Mouse (Mus musculus): ENCODE data around the gene Npcd. TPM values are rescaled to one million over a fixed set of nuclear protein-coding genes. Genes with fewer than 3 reads are reported as not detected.

Gene Npcd
- polyA plus RNA-seq, 1 experiment from 2014 or later: 0.56 TPM

- H3K4me1 ChIP-seq (ENCODE audit: control insufficient read depth, insufficient read depth, low read length): no peaks in the 10 kb centered on the region
- no peaks in the 10 kb centered on the region for H3K9me3 ChIP-seq (replicated peaks; ENCODE audit: control insufficient read depth, low read length)
- ATAC-seq (replicated peaks; ENCODE audit: insufficient number of reproducible peaks, low FRiP score, low TSS enrichment, low read depth) (no peak), DNase-seq (ENCODE audit: low spot score) (peak; percentile 58)
- H3K36me3 ChIP-seq (replicated peaks; ENCODE audit: control insufficient read depth, insufficient read depth, low read depth, low read length): no peaks in the 10 kb centered on the region
- no peak overlapping the region for H3K4me2 ChIP-seq (ENCODE audit: low read depth, low read length)
- no peak overlapping the region for H3K4me3 ChIP-seq (ENCODE audit: low read depth, low read length)
- no peak overlapping the region for H3K27ac ChIP-seq (replicated peaks; ENCODE audit: low read depth, low read length)
- 50% methylated on average over 11 of the region's 11 CpGs for WGBS
- no peaks in the 10 kb centered on the region for H3K27me3 ChIP-seq (ENCODE audit: control insufficient read depth, insufficient read depth, low read length)
- H3K9ac ChIP-seq (replicated peaks; ENCODE audit: low read length): no peak overlapping the region
Observed at GRCm38 (mm10) chr15:79747998-79748397, 86.0 kb downstream of the Npcd start.

- no peaks in the 10 kb centered on the region for H3K4me1 ChIP-seq (ENCODE audit: control insufficient read depth, insufficient read depth, low read length)
- no peak overlapping the region for H3K4me2 ChIP-seq (ENCODE audit: low read depth, low read length)
- H3K36me3 ChIP-seq (replicated peaks; ENCODE audit: control insufficient read depth, insufficient read depth, low read depth, low read length): no peaks in the 10 kb centered on the region
- WGBS: 84% methylated on average over 5 of the region's 5 CpGs
- ATAC-seq (replicated peaks; ENCODE audit: insufficient number of reproducible peaks, low FRiP score, low TSS enrichment, low read depth) (no peak), DNase-seq (ENCODE audit: low spot score) (no peak)
- no peak overlapping the region for H3K4me3 ChIP-seq (ENCODE audit: low read depth, low read length)
- H3K9ac ChIP-seq (replicated peaks; ENCODE audit: low read length): no peak overlapping the region
- no peaks in the 10 kb centered on the region for H3K9me3 ChIP-seq (replicated peaks; ENCODE audit: control insufficient read depth, low read length)
- H3K27ac ChIP-seq (replicated peaks; ENCODE audit: low read depth, low read length): no peak overlapping the region
- H3K27me3 ChIP-seq (ENCODE audit: control insufficient read depth, insufficient read depth, low read length): no peaks in the 10 kb centered on the region
Observed at GRCm38 (mm10) chr15:79745883-79746282, 88.2 kb downstream of the Npcd start.

GRCm38 (mm10) chr15:79745312-79745711 is 88.7 kb downstream of the Npcd start:
- Histone ChIP-seq H3K4me2 (ENCODE audit: low read depth, low read length) (no peak overlapping the region), H3K27me3 (ENCODE audit: control insufficient read depth, insufficient read depth, low read length) (no peaks in the 10 kb centered on the region), H3K4me3 (ENCODE audit: low read depth, low read length) (no peak overlapping the region), H3K36me3 (replicated peaks; ENCODE audit: control insufficient read depth, insufficient read depth, low read depth, low read length) (no peaks in the 10 kb centered on the region), H3K9ac (replicated peaks; ENCODE audit: low read length) (no peak overlapping the region), H3K9me3 (replicated peaks; ENCODE audit: control insufficient read depth, low read length) (no peaks in the 10 kb centered on the region), H3K27ac (replicated peaks; ENCODE audit: low read depth, low read length) (no peak overlapping the region), H3K4me1 (ENCODE audit: control insufficient read depth, insufficient read depth, low read length) (no peaks in the 10 kb centered on the region)
- no peak for ATAC-seq (replicated peaks; ENCODE audit: insufficient number of reproducible peaks, low FRiP score, low TSS enrichment, low read depth)
- 86% methylated on average over 10 of the region's 10 CpGs for WGBS
- no peak for DNase-seq (ENCODE audit: low spot score)

GRCm38 (mm10) chr15:79744742-79745141 is 89.3 kb downstream of the Npcd start:
- no peak for DNase-seq (ENCODE audit: low spot score)

GRCm38 (mm10) chr15:79744001-79744400 is 90.0 kb downstream of the Npcd start:
- Histone ChIP-seq H3K9me3 (replicated peaks; ENCODE audit: control insufficient read depth, low read length) (no peaks in the 10 kb centered on the region), H3K9ac (replicated peaks; ENCODE audit: low read length) (no peak overlapping the region), H3K27ac (replicated peaks; ENCODE audit: low read depth, low read length) (no peak overlapping the region), H3K36me3 (replicated peaks; ENCODE audit: control insufficient read depth, insufficient read depth, low read depth, low read length) (no peaks in the 10 kb centered on the region), H3K4me2 (ENCODE audit: low read depth, low read length) (no peak overlapping the region), H3K4me3 (ENCODE audit: low read depth, low read length) (no peak overlapping the region), H3K27me3 (ENCODE audit: control insufficient read depth, insufficient read depth, low read length) (no peaks in the 10 kb centered on the region), H3K4me1 (ENCODE audit: control insufficient read depth, insufficient read depth, low read length) (no peaks in the 10 kb centered on the region)
- 90% methylated on average over 11 of the region's 11 CpGs for WGBS
- DNase-seq (ENCODE audit: low spot score) (no peak), ATAC-seq (replicated peaks; ENCODE audit: insufficient number of reproducible peaks, low FRiP score, low TSS enrichment, low read depth) (no peak)

More at GRCm38 (mm10) chr15:79744742-79745141, 89.3 kb downstream of the Npcd start:
- no peak overlapping the region for H3K27ac ChIP-seq (replicated peaks; ENCODE audit: low read depth, low read length)
- H3K4me1 ChIP-seq (ENCODE audit: control insufficient read depth, insufficient read depth, low read length): no peaks in the 10 kb centered on the region
- ATAC-seq (replicated peaks; ENCODE audit: insufficient number of reproducible peaks, low FRiP score, low TSS enrichment, low read depth): no peak
- no peaks in the 10 kb centered on the region for H3K27me3 ChIP-seq (ENCODE audit: control insufficient read depth, insufficient read depth, low read length)
- H3K4me3 ChIP-seq (ENCODE audit: low read depth, low read length): no peak overlapping the region
- H3K36me3 ChIP-seq (replicated peaks; ENCODE audit: control insufficient read depth, insufficient read depth, low read depth, low read length): no peaks in the 10 kb centered on the region
- H3K4me2 ChIP-seq (ENCODE audit: low read depth, low read length): no peak overlapping the region
- H3K9ac ChIP-seq (replicated peaks; ENCODE audit: low read length): no peak overlapping the region
- 70% methylated on average over 8 of the region's 8 CpGs for WGBS
- H3K9me3 ChIP-seq (replicated peaks; ENCODE audit: control insufficient read depth, low read length): no peaks in the 10 kb centered on the region

- Histone ChIP-seq H3K4me2 (ENCODE audit: low read depth, low read length) (peak overlapping the region; percentile 69), H3K9ac (replicated peaks; ENCODE audit: low read length) (peak overlapping the region; percentile 92), H3K27me3 (ENCODE audit: control insufficient read depth, insufficient read depth, low read length) (no peaks in the 10 kb centered on the region), H3K36me3 (replicated peaks; ENCODE audit: control insufficient read depth, insufficient read depth, low read depth, low read length) (no peaks in the 10 kb centered on the region), H3K27ac (replicated peaks; ENCODE audit: low read depth, low read length) (0 out of 2 replicates have a peak overlapping the region, but pooled peaks have one; percentile 21), H3K4me1 (ENCODE audit: control insufficient read depth, insufficient read depth, low read length) (no peaks in the 10 kb centered on the region), H3K4me3 (ENCODE audit: low read depth, low read length) (peak overlapping the region; percentile 98), H3K9me3 (replicated peaks; ENCODE audit: control insufficient read depth, low read length) (no peaks in the 10 kb centered on the region)
- under 1% methylated on average over 23 of the region's 23 CpGs for WGBS
- DNase-seq (ENCODE audit: low spot score): no peak
- peak; percentile 29 for ATAC-seq (replicated peaks; ENCODE audit: insufficient number of reproducible peaks, low FRiP score, low TSS enrichment, low read depth)
Observed at GRCm38 (mm10) chr15:79742706-79743023, 91.4 kb downstream of the Npcd start.

GRCm38 (mm10) chr15:79741921-79742705 is 91.9 kb downstream of the Npcd start, which contains the start of gene Sun2:
Gene Sun2, minus strand, starts transcription at chr15:79742536.
- under 1% methylated on average over 90 of the region's 93 CpGs for WGBS
- H3K9me3 ChIP-seq (replicated peaks; ENCODE audit: control insufficient read depth, low read length): no peaks in the 10 kb centered on the region
- H3K27ac ChIP-seq (replicated peaks; ENCODE audit: low read depth, low read length): peak within 1 kb of the TSS; percentile 21; the same call in 1 of the 2 replicates
- no peaks in the 10 kb centered on the region for H3K27me3 ChIP-seq (ENCODE audit: control insufficient read depth, insufficient read depth, low read length)
- H3K4me1 ChIP-seq (ENCODE audit: control insufficient read depth, insufficient read depth, low read length): no peaks in the 10 kb centered on the region
- ATAC-seq (replicated peaks; ENCODE audit: insufficient number of reproducible peaks, low FRiP score, low TSS enrichment, low read depth): peak; percentile 89
- peak within 1 kb of the TSS; percentile 92 for H3K9ac ChIP-seq (replicated peaks; ENCODE audit: low read length)
- H3K4me3 ChIP-seq (ENCODE audit: low read depth, low read length): peak within 1 kb of the TSS; percentile 98
- H3K4me2 ChIP-seq (ENCODE audit: low read depth, low read length): peak within 1 kb of the TSS; percentile 87
- peak; percentile 90 for DNase-seq (ENCODE audit: low spot score)
- no peaks in the 10 kb centered on the region for H3K36me3 ChIP-seq (replicated peaks; ENCODE audit: control insufficient read depth, insufficient read depth, low read depth, low read length)

- ATAC-seq (replicated peaks; ENCODE audit: insufficient number of reproducible peaks, low FRiP score, low TSS enrichment, low read depth) (no peak), DNase-seq (ENCODE audit: low spot score) (no peak)
- peak overlapping the region; percentile 87 for H3K4me2 ChIP-seq (ENCODE audit: low read depth, low read length)
- H3K9ac ChIP-seq (replicated peaks; ENCODE audit: low read length): peak overlapping the region; percentile 92
- peaks cover 6% of the 10 kb centered on the region for H3K36me3 ChIP-seq (replicated peaks; ENCODE audit: control insufficient read depth, insufficient read depth, low read depth, low read length)
- WGBS: 42% methylated on average over 14 of the region's 14 CpGs
- H3K4me1 ChIP-seq (ENCODE audit: control insufficient read depth, insufficient read depth, low read length): no peaks in the 10 kb centered on the region
- H3K27me3 ChIP-seq (ENCODE audit: control insufficient read depth, insufficient read depth, low read length): no peaks in the 10 kb centered on the region
- H3K4me3 ChIP-seq (ENCODE audit: low read depth, low read length): peak overlapping the region; percentile 98
- no peaks in the 10 kb centered on the region for H3K9me3 ChIP-seq (replicated peaks; ENCODE audit: control insufficient read depth, low read length)
- H3K27ac ChIP-seq (replicated peaks; ENCODE audit: low read depth, low read length): no peak overlapping the region
Observed at GRCm38 (mm10) chr15:79741173-79741858, 92.7 kb downstream of the Npcd start.
